Mouse (Mus musculus): ENCODE measurements around the gene Opn5. TPM values are rescaled to one million over a fixed set of nuclear protein-coding genes. Genes with fewer than 3 reads are reported as not detected.

Opn5 gene
- not detected in 2 replicates for polyA plus RNA-seq (2012; ENCODE audit: insufficient read depth, insufficient read length, missing spikeins)

DNA sequence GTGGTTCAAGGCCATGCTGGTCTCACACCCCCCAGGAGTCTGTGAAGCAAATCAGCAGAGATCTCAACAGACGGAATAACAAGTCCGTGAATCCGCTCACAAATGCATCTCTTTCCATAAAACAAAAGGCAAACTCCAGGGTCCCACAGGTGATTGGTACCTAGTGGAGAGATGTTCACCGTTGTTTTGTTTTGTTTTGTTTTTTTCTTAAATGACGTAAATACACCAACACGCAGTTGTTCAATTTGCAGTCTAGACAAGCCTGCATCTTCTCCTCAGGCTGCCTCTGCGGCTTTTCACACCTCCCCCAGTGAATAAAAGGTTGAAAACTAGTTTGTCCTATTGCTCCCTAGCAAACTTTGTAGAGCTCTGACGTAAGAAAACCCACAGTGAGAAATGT, at the start of gene Opn5:
Opn5 (minus strand) TSS at position 101 of the 400 bp plus-strand sequence.
- Histone ChIP-seq H3K4me1 (ENCODE audit: control insufficient read depth, insufficient read depth, insufficient read length, low read length) (no peaks in the 10 kb centered on the region), H3K27ac (replicated peaks; ENCODE audit: low read depth, low read length) (no peak within 1 kb of the TSS), H3K4me3 (ENCODE audit: insufficient read depth, low read depth, low read length) (no peak within 1 kb of the TSS)

DNA sequence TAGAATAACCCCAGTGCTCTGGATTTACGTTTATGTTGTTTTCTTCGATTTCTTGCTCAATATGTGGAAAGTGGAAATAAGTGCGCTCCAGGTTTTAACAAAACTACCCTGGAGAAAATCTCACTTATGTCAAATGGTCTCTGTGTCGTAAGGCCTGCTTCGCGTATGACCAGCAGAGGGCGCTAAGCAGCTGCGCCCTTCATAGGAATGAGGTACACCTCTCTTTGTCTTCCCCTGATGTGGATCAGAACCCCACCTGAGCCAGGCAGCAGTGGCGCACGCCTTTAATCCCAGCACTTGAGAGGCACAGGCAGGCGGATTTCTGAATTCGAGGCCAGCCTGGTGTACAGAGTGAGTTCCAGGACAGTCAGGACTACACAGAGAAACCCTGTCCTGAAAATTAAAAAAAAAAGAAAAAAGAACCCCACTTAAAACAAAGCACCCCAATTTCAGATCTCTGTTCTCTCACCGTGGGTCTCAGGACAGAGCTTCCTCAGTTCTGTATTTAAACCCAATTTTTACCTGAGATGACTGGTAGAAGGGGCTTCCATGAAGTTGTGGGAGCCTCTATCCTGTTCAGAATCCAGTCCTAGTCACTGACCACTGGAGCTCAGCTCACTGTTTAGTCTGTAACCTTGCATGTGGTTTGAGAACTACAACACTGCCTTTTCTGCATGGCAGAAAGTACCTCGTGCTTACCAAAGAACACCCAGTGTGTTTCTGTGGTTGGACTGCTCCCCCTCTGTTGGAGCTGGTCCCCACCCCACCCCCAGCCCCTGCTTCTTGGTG, 47.6 kb upstream of the Opn5 start:
- Histone ChIP-seq H3K27ac (replicated peaks; ENCODE audit: low read depth, low read length) (no peak overlapping the region), H3K4me3 (ENCODE audit: insufficient read depth, low read depth, low read length) (no peak overlapping the region), H3K4me1 (ENCODE audit: control insufficient read depth, insufficient read depth, insufficient read length, low read length) (no peaks in the 10 kb centered on the region)

DNA sequence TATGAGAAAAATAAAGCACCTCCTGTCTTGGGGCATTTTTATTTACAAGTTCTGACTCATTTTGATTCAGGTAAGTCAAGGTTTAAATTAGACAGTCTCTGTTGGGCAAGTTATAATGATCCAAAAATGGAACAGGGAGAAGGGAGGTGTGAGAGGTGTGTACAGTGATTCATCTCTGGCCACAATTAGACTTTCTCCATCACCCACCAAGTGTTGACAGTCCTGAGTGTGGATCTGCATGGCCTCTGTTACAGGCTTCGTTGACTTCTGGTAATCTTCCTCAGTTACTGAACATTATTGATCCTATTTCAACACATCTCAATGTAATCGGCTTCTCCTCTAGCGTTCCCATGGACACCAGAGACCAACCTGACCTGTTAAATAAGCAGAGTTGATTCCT, 32.2 kb upstream of the Opn5 start:
- Histone ChIP-seq H3K4me3 (ENCODE audit: insufficient read depth, low read depth, low read length) (no peak overlapping the region), H3K27ac (replicated peaks; ENCODE audit: low read depth, low read length) (no peak overlapping the region)

GRCm38 (mm10) chr17:42630206-42630605, 19.0 kb upstream of the Opn5 start:
- Histone ChIP-seq H3K27ac (replicated peaks; ENCODE audit: low read depth, low read length) (no peak overlapping the region), H3K4me1 (ENCODE audit: control insufficient read depth, insufficient read depth, insufficient read length, low read length) (no peaks in the 10 kb centered on the region), H3K4me3 (ENCODE audit: insufficient read depth, low read depth, low read length) (no peak overlapping the region)

More for the DNA sequence above, 32.2 kb upstream of the Opn5 start:
- H3K4me1 ChIP-seq (ENCODE audit: control insufficient read depth, insufficient read depth, insufficient read length, low read length): no peaks in the 10 kb centered on the region

DNA sequence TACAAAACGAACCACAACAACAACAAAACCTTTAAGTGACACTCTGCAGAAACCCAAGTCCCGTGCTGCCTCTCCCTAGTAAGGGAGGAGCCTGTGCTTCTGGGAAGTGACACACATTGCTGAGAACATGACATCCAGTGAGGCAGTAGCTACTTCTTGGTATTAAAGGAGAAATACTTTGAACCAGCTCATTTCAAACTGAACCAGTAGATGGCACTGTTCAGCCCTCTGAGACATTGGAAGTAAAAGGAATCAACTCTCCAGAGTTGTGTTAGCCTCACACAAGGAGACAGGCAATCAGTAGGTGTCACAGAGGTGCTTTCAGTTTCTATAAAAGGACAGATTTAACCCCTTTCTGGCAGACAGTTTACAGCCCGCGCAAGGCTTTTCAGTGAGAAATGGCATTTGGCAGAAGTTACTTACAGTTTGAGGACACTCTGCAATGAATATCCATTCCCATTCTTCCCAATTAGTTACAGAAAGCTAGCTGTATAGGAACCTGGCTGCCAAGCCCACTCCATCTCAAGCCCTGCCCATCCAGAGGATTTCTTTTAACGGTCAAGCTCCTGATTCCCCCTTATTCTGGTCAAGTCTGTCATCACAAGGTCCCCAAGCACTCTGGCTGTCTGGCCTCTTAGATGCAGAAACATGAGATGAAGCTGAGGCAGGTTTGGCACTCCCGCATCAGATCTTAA, 2.0 kb upstream of the Opn5 start:
- H3K4me1 ChIP-seq (ENCODE audit: control insufficient read depth, insufficient read depth, insufficient read length, low read length): no peaks in the 10 kb centered on the region
- H3K4me3 ChIP-seq (ENCODE audit: insufficient read depth, low read depth, low read length): no peak overlapping the region
- H3K27ac ChIP-seq (replicated peaks; ENCODE audit: low read depth, low read length): no peak overlapping the region

DNA sequence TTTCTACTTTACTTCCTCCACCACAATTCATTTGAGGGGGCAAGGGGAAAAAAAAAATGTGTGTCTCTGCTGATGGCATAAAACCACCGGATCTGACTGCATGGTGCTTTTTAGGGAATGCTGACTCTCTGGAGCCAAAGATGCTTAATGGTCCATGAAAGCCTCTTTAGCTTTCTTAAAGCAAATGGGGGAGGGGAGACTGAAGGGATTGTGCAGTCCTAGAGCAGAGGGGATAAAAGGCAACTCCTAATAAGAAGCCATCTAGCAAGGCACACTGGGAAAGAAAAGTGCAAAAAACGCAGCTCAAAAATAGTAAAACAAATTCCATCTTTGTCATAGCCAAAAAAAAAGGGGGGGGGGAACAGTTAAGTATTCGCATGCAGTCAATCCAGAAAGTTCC, 2.9 kb downstream of the Opn5 start:
- Histone ChIP-seq H3K4me3 (ENCODE audit: insufficient read depth, low read depth, low read length) (no peak overlapping the region), H3K27ac (replicated peaks; ENCODE audit: low read depth, low read length) (no peak overlapping the region), H3K4me1 (ENCODE audit: control insufficient read depth, insufficient read depth, insufficient read length, low read length) (no peaks in the 10 kb centered on the region)

- no peak overlapping the region for H3K4me3 ChIP-seq (ENCODE audit: insufficient read depth, low read depth, low read length)
- no peak overlapping the region for H3K27ac ChIP-seq (replicated peaks; ENCODE audit: low read depth, low read length)
- no peaks in the 10 kb centered on the region for H3K4me1 ChIP-seq (ENCODE audit: control insufficient read depth, insufficient read depth, insufficient read length, low read length)
These were observed 8.1 kb downstream of the Opn5 start for GRCm38 (mm10) chr17:42602829-42603784.

- H3K4me3 ChIP-seq (ENCODE audit: insufficient read depth, low read depth, low read length): no peak overlapping the region
- H3K27ac ChIP-seq (replicated peaks; ENCODE audit: low read depth, low read length): no peak overlapping the region
- H3K4me1 ChIP-seq (ENCODE audit: control insufficient read depth, insufficient read depth, insufficient read length, low read length): no peaks in the 10 kb centered on the region
These were observed 24.7 kb downstream of the Opn5 start for GRCm38 (mm10) chr17:42586486-42586885.

- Histone ChIP-seq H3K4me3 (ENCODE audit: insufficient read depth, low read depth, low read length) (no peak overlapping the region), H3K4me1 (ENCODE audit: control insufficient read depth, insufficient read depth, insufficient read length, low read length) (no peaks in the 10 kb centered on the region), H3K27ac (replicated peaks; ENCODE audit: low read depth, low read length) (no peak overlapping the region)
These were observed 28.2 kb downstream of the Opn5 start for GRCm38 (mm10) chr17:42583029-42583331.

DNA sequence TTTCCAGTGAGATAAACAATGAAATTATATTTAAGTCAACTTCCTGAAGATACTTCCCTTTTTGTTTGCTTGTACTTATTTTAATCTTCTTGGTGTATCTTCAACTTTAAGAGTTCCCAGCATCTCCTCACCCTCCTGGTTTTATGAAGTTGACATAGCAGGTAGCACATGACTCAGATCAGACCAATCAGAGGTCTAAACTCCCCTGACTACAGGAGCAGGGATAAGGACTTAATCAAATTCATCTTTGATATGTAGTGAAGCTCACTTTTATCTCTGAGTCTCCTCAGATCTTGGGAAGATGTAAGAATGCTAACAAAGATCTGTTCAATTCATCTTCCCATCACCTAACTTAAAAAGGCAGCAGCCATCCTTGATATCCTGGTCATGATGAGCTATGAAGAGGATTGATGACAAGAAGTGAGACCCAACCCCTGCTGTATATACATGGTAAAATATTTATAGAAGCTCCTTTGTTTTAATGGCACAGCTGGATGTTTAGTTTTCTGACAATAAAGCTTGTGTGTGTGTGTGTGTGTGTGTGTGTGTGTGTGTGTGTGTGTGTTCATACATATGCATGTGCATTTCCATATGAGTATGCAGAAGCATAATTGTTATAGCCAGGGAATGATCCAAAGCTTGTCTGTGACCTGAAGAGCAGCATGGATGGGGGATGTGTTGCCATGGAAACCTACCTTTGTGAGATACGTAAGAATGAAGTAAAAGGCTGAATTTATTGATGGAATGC, 28.7 kb downstream of the Opn5 start:
- Histone ChIP-seq H3K4me1 (ENCODE audit: control insufficient read depth, insufficient read depth, insufficient read length, low read length) (no peaks in the 10 kb centered on the region), H3K27ac (replicated peaks; ENCODE audit: low read depth, low read length) (no peak overlapping the region), H3K4me3 (ENCODE audit: insufficient read depth, low read depth, low read length) (no peak overlapping the region)

GRCm38 (mm10) chr17:42580623-42581022, 30.6 kb downstream of the Opn5 start:
- no peak overlapping the region for H3K4me3 ChIP-seq (ENCODE audit: insufficient read depth, low read depth, low read length)
- no peak overlapping the region for H3K27ac ChIP-seq (replicated peaks; ENCODE audit: low read depth, low read length)
- H3K4me1 ChIP-seq (ENCODE audit: control insufficient read depth, insufficient read depth, insufficient read length, low read length): no peaks in the 10 kb centered on the region

DNA sequence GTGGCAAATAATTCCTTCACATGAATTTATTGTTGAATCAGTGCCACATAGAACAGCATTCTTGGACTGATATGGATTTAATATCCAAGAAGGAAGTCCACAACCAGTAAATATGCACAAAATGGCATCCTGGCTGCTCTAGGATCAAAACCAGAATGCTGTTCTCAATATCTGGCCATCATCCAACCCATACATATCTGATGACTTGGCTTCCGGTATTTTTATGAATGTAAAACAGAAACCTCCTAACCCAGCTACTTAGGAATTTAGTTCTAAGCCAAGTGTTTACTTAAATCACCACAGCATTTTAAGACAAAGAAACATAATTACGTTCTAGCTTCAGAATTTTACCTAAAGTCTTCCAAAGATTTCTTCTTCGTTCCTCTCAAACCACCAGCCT, 31.0 kb downstream of the Opn5 start:
- Histone ChIP-seq H3K27ac (replicated peaks; ENCODE audit: low read depth, low read length) (no peak overlapping the region), H3K4me1 (ENCODE audit: control insufficient read depth, insufficient read depth, insufficient read length, low read length) (no peaks in the 10 kb centered on the region), H3K4me3 (ENCODE audit: insufficient read depth, low read depth, low read length) (no peak overlapping the region)

- H3K27ac ChIP-seq (replicated peaks; ENCODE audit: low read depth, low read length): no peak overlapping the region
- H3K4me1 ChIP-seq (ENCODE audit: control insufficient read depth, insufficient read depth, insufficient read length, low read length): no peaks in the 10 kb centered on the region
- H3K4me3 ChIP-seq (ENCODE audit: insufficient read depth, low read depth, low read length): no peak overlapping the region
These were observed 34.5 kb downstream of the Opn5 start for GRCm38 (mm10) chr17:42576671-42577168.

GRCm38 (mm10) chr17:42573786-42574185, 37.4 kb downstream of the Opn5 start:
- H3K27ac ChIP-seq (replicated peaks; ENCODE audit: low read depth, low read length): no peak overlapping the region
- H3K4me3 ChIP-seq (ENCODE audit: insufficient read depth, low read depth, low read length): no peak overlapping the region

More at GRCm38 (mm10) chr17:42573786-42574185, 37.4 kb downstream of the Opn5 start:
- H3K4me1 ChIP-seq (ENCODE audit: control insufficient read depth, insufficient read depth, insufficient read length, low read length): no peaks in the 10 kb centered on the region

Data from brown adipose tissue, adult 24 weeks (tissue).